Mouse (Mus musculus) hindbrain, embryonic 10.5 days (tissue): ENCODE measurements around the gene Nf1. TPM values are rescaled to one million over a fixed set of nuclear protein-coding genes. Genes with fewer than 3 reads are reported as not detected.

Experiments
- DNase-seq: peaks from one replicate; pipeline ENCODE4 v3.0.0-alpha.2; 2017; ENCODE audit warnings: low spot score
- H3K27ac ChIP-seq: fragments of 300-500 bp; sonication (generic); 2 replicates; pipeline ENCODE4 v1.5.1; 2016; ENCODE audit warnings: mild to moderate bottlenecking, moderate library complexity
- H3K27me3 ChIP-seq: fragments of 300-500 bp; sonication (generic); 2 replicates; pipeline ENCODE4 v1.6.1; 2016; ENCODE audit warnings: mild to moderate bottlenecking; ENCODE audit not compliant: poor library complexity, insufficient read depth, severe bottlenecking
- H3K36me3 ChIP-seq: fragments of 300-500 bp; sonication (generic); 2 replicates; pipeline ENCODE4 v1.6.1; 2016; ENCODE audit warnings: mild to moderate bottlenecking, moderate library complexity
- H3K4me1 ChIP-seq: fragments of 300-500 bp; sonication (generic); replicated peaks from 2 replicates; pipeline ENCODE4 v1.6.1; 2016; ENCODE audit warnings: mild to moderate bottlenecking
- H3K4me3 ChIP-seq: fragments of 300-500 bp; sonication (generic); 2 replicates; pipeline ENCODE4 v1.5.1; 2016; ENCODE audit warnings: mild to moderate bottlenecking, moderate library complexity
- H3K9me3 ChIP-seq: fragments of 300-500 bp; sonication (generic); 2 replicates; pipeline ENCODE4 v1.6.1; 2016; ENCODE audit warnings: mild to moderate bottlenecking, moderate library complexity
- WGBS: fragments of 180-500 bp; shearing (Covaris S2); methylation state at CpG from one replicate; pipeline ENCODE4 v1.1.7; 2016; 5-methylcytosine and 5-hydroxymethylcytosine counted together
- polyA plus RNA-seq: library from polyadenylated mRNA; unstranded; fragments of >200 nt; fragmentation: Nextera tagmentation; extraction: Ambion mirVana; gene quantifications from 2 replicates; pipeline ENCODE4 v1.2.1, GENCODE M21; 2016

The Nf1 gene
- polyA plus RNA-seq, 1 experiment from 2014 or later: 5.5 TPM

GRCm38 (mm10) chr11:79338621-79339020 is 872 bp upstream of the Nf1 start:
- peaks cover 6% of the 10 kb centered on the region for H3K9me3 ChIP-seq
- WGBS: 56% methylated on average over 4 of the region's 4 CpGs
- 0 out of 2 replicates have a peak, but pooled peaks cover 7% of the 10 kb centered on the region for H3K27me3 ChIP-seq
- peak overlapping the region; percentile 77 for H3K4me3 ChIP-seq
- H3K4me1 ChIP-seq: peaks cover 22% of the 10 kb centered on the region
- DNase-seq: no peak
- H3K36me3 ChIP-seq: peaks cover 23% of the 10 kb centered on the region
- H3K27ac ChIP-seq: peak overlapping the region; percentile 98

DNA sequence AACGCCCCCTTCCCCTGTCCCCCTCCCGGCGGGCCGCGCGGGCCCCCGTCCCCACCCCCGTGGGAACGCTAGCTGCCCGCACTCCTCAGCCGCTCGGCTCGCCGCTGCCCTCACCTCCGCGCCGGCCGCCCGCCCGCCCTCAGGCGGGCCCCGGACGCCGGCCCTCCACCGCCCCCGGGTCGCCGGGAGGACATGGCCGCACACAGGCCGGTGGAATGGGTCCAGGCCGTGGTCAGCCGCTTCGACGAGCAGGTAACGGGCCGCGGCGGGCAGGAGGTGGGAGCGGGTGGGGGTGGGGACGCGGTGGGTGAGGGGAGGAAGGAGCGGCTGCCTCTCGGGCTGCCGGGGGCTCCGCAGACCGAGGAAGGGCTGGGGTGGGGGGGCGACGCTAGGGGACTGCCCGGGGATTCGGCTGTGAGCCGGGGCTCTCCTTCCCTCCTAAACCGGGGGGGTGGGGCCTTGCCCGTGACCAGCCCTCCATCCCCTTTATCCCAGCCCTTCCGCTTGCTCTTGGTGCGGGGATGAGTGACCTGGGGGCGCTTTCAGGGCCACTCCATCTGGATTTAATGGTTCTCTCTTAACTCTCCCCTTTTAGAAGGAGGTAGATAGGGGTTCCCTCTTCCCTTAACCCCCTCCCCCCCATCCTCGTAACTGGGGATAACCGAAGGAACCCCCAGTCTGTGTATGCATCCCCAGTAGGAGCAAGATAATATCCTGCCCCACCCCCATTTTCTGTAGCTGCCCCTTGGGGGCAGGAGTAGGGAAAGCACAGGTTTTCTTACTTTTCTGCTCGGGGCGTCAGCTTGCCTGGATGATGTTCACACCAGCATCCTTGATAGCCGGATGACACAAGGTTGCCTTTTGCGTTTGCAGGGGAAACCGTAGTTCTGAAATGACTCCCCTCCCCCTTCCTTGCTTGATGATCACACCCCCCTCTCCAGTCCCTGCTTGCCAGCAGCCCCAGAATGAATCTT is 602 bp downstream of the Nf1 start:
- 0 out of 2 replicates have a peak, but pooled peaks cover 7% of the 10 kb centered on the region for H3K27me3 ChIP-seq
- H3K9me3 ChIP-seq: peaks cover 6% of the 10 kb centered on the region
- H3K4me3 ChIP-seq: peak overlapping the region; percentile 77
- H3K4me1 ChIP-seq: peaks cover 22% of the 10 kb centered on the region
- H3K27ac ChIP-seq: peak overlapping the region; percentile 98
- WGBS: under 1% methylated on average over 47 of the region's 63 CpGs
- H3K36me3 ChIP-seq: peaks cover 38% of the 10 kb centered on the region
- peak; percentile 63 for DNase-seq

- Histone ChIP-seq H3K27me3 (no peaks in the 10 kb centered on the region), H3K27ac (no peak overlapping the region), H3K36me3 (no peaks in the 10 kb centered on the region; the same call in 1 of the 2 replicates), H3K9me3 (no peaks in the 10 kb centered on the region), H3K4me1 (no peaks in the 10 kb centered on the region), H3K4me3 (no peak overlapping the region)
- 94% methylated on average over 3 of the region's 3 CpGs for WGBS
- DNase-seq: no peak
Observed at GRCm38 (mm10) chr11:79356995-79357394, 17.5 kb downstream of the Nf1 start.

- no peak for DNase-seq
- no peak overlapping the region for H3K27ac ChIP-seq
- 98% methylated on average over 1 of the region's 1 CpGs for WGBS
- H3K9me3 ChIP-seq: no peaks in the 10 kb centered on the region
- no peaks in the 10 kb centered on the region; the same call in 1 of the 2 replicates for H3K36me3 ChIP-seq
- no peaks in the 10 kb centered on the region for H3K27me3 ChIP-seq
- H3K4me1 ChIP-seq: no peaks in the 10 kb centered on the region
- no peak overlapping the region for H3K4me3 ChIP-seq
Observed at GRCm38 (mm10) chr11:79357397-79357796, 17.9 kb downstream of the Nf1 start.

- no peaks in the 10 kb centered on the region for H3K27me3 ChIP-seq
- WGBS: 89% methylated on average over 3 of the region's 3 CpGs
- H3K4me1 ChIP-seq: peaks cover 16% of the 10 kb centered on the region
- H3K9me3 ChIP-seq: 0 out of 2 replicates have a peak, but pooled peaks cover 5% of the 10 kb centered on the region
- H3K27ac ChIP-seq: no peak overlapping the region
- H3K36me3 ChIP-seq: peaks cover 10% of the 10 kb centered on the region; the same call in 1 of the 2 replicates
- H3K4me3 ChIP-seq: no peak overlapping the region
- DNase-seq: no peak
Observed at GRCm38 (mm10) chr11:79364956-79365355, 25.5 kb downstream of the Nf1 start.

DNA sequence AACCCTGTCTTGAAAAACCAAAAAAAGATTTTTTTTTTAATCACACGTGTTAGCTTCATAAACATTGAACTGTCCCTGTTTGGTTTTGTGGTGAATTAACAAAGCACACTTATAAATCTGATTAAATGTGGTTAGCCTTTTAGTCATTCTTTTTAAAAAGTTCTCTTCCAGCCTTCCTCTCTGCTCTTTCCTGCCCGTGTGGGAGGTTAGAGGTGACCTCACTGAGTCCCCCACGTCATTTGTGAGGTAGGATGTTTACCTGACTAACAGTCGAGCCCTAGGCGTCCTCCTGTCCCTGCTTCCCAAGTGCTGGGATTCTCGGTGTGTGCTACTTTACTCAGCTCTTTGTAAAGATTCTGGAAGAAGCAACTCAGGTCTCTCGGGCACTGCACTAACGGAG is 26.8 kb downstream of the Nf1 start:
- no peaks in the 10 kb centered on the region for H3K27me3 ChIP-seq
- 40% methylated on average over 8 of the region's 8 CpGs for WGBS
- H3K4me3 ChIP-seq: no peak overlapping the region
- H3K9me3 ChIP-seq: 0 out of 2 replicates have a peak, but pooled peaks cover 5% of the 10 kb centered on the region
- peaks cover 16% of the 10 kb centered on the region for H3K4me1 ChIP-seq
- DNase-seq: no peak
- H3K36me3 ChIP-seq: peaks cover 14% of the 10 kb centered on the region
- H3K27ac ChIP-seq: no peak overlapping the region

- Histone ChIP-seq H3K4me3 (no peak overlapping the region), H3K9me3 (no peaks in the 10 kb centered on the region), H3K4me1 (no peaks in the 10 kb centered on the region), H3K27ac (no peak overlapping the region), H3K27me3 (no peaks in the 10 kb centered on the region), H3K36me3 (peaks cover 18% of the 10 kb centered on the region)
- no peak for DNase-seq
- 88% methylated on average over 4 of the region's 4 CpGs for WGBS
Observed at GRCm38 (mm10) chr11:79373031-79373430, 33.5 kb downstream of the Nf1 start.

DNA sequence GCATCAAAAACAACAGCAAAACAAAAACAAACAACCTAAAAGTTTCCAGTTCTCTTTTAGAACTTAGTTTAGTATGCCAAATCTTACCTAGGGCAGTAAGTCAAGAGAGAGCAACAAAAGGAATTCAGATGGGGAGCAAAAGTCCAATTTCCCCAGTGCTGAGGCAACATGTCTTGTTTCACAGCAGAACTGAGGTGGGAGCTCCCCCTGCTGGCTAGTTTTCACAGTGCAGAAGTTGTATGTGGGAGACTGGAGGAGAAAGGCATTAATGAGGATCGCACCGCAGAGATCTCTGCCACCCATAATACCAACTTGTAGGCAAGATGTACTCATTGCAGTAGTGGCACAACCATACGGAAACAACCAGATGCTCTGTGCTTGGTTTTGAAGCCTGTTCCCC is 58.8 kb downstream of the Nf1 start:
- peaks cover 66% of the 10 kb centered on the region for H3K36me3 ChIP-seq
- H3K27ac ChIP-seq: no peak overlapping the region
- no peaks in the 10 kb centered on the region for H3K9me3 ChIP-seq
- no peaks in the 10 kb centered on the region for H3K4me1 ChIP-seq
- 66% methylated on average over 3 of the region's 3 CpGs for WGBS
- no peaks in the 10 kb centered on the region for H3K27me3 ChIP-seq
- peak; percentile 87 for DNase-seq
- H3K4me3 ChIP-seq: no peak overlapping the region

GRCm38 (mm10) chr11:79403625-79404319 is 64.3 kb downstream of the Nf1 start:
- no peaks in the 10 kb centered on the region for H3K9me3 ChIP-seq
- no peaks in the 10 kb centered on the region for H3K27me3 ChIP-seq
- DNase-seq: no peak
- H3K4me3 ChIP-seq: no peak overlapping the region
- H3K27ac ChIP-seq: no peak overlapping the region
- 91% methylated on average over 6 of the region's 6 CpGs for WGBS
- peaks cover 72% of the 10 kb centered on the region for H3K36me3 ChIP-seq
- H3K4me1 ChIP-seq: no peaks in the 10 kb centered on the region

GRCm38 (mm10) chr11:79413761-79414513 is 74.4 kb downstream of the Nf1 start:
- Histone ChIP-seq H3K36me3 (peaks cover 63% of the 10 kb centered on the region), H3K4me3 (no peak overlapping the region), H3K27me3 (no peaks in the 10 kb centered on the region), H3K4me1 (no peaks in the 10 kb centered on the region), H3K27ac (no peak overlapping the region), H3K9me3 (no peaks in the 10 kb centered on the region)
- DNase-seq: no peak
- WGBS: 92% methylated on average over 7 of the region's 7 CpGs

DNA sequence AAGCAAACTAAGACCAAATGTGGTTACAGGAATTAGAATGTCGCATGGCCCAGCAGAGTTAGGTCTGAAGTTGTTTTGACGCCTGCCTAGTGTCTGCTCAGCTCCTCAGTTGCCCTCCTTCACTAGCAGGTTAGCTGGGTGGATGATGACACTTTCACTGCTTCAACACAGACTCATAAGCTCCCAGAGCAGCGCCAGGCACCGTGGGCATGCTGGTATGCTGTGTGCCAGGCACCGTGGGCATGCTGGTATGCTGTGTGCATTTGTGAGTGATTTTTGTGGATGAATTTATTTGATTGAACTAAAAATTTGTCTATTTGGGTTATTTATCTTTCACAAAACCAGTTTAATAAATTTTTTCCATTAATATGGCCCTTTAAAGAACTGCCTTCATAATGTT is 83.0 kb downstream of the Nf1 start:
- Histone ChIP-seq H3K4me3 (no peak overlapping the region), H3K9me3 (no peaks in the 10 kb centered on the region), H3K27me3 (no peaks in the 10 kb centered on the region), H3K36me3 (peaks cover 47% of the 10 kb centered on the region), H3K27ac (no peak overlapping the region), H3K4me1 (peaks cover 3% of the 10 kb centered on the region)
- DNase-seq: no peak
- WGBS: 94% methylated on average over 5 of the region's 5 CpGs

GRCm38 (mm10) chr11:79426571-79426970 is 87.1 kb downstream of the Nf1 start:
- peaks cover 33% of the 10 kb centered on the region for H3K36me3 ChIP-seq
- no peak overlapping the region for H3K4me3 ChIP-seq
- no peaks in the 10 kb centered on the region for H3K27me3 ChIP-seq
- no peak overlapping the region for H3K27ac ChIP-seq
- H3K4me1 ChIP-seq: peaks cover 9% of the 10 kb centered on the region
- 60% methylated on average over 4 of the region's 4 CpGs for WGBS
- H3K9me3 ChIP-seq: no peaks in the 10 kb centered on the region
- no peak for DNase-seq
